Mouse (Mus musculus) monocyte, adult 5-6 weeks (primary cell): ENCODE results near the gene Ltb. TPM values are rescaled to one million over a fixed set of nuclear protein-coding genes. Genes with fewer than 3 reads are reported as not detected.

Experiments
- ATAC-seq: fragments of 153-309, 156-312 bp; replicated peaks from 2 replicates; pipeline ENCODE4 v1.8.0; 2017; ENCODE audit warnings: mild to moderate bottlenecking; ENCODE audit not compliant: low TSS enrichment, insufficient number of reproducible peaks, severe bottlenecking, poor library complexity, low FRiP score
- total RNA-seq: library from RNA; stranded (forward); fragments of 200-1000, 200-491, 200-594 nt; gene quantifications from 3 replicates; pipeline ENCODE4 v1.2.3, GENCODE M21; 2017

Gene Ltb
- total RNA-seq, 1 experiment from 2014 or later: 38.4 TPM

GRCm38 (mm10) chr17:35187959-35188610, 6.2 kb upstream of the Ltb start, which contains the start of gene Lst1:
TSS of gene Lst1 (minus strand) at chr17:35188439.
- peak; percentile 54 for ATAC-seq

- peak; percentile 52 for ATAC-seq
Measured at GRCm38 (mm10) chr17:35189186-35189585, 5.1 kb upstream of the Ltb start.

GRCm38 (mm10) chr17:35190096-35190495, 4.1 kb upstream of the Ltb start:
- peak; percentile 6; the same call in 1 of the 2 replicates for ATAC-seq

DNA sequence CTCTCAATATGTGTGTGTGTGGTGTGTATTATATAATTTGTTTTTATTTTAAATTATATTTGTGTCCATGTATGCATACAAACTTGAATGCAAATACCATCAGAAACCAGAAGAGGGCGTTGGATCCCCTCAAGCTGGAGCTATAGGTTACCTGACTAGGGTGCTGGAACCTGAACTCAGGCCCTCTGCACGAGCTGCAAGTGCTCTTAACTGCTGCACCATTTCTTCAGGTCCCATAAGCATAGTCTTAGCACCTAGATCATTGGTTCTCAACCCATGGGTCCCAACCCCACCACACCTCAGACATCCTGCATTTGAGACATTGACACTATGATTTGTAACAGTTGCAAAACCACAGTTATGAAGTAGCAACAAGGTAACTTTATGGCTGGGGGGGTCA, 2.5 kb upstream of the Ltb start:
- no peak for ATAC-seq

DNA sequence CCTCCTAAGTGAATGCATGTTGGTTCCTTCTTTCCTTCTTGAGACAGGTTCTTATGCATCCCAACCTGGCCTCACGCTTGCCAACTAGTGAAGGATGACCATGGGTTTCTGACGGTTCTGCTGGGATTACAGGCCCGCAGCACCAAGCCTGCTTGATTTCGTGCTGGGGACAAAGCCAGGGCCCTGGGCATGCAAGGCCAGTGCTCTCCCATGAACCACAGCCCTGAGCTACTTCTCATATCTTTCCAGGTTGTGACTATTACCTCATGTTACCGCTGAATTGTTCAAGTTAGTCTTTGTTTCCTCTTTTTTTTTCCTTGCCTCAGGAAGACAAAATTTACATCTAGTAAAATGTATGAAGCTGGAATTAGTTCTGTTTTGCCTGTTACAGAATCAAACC, 1.3 kb upstream of the Ltb start:
- peak; percentile 40 for ATAC-seq

DNA sequence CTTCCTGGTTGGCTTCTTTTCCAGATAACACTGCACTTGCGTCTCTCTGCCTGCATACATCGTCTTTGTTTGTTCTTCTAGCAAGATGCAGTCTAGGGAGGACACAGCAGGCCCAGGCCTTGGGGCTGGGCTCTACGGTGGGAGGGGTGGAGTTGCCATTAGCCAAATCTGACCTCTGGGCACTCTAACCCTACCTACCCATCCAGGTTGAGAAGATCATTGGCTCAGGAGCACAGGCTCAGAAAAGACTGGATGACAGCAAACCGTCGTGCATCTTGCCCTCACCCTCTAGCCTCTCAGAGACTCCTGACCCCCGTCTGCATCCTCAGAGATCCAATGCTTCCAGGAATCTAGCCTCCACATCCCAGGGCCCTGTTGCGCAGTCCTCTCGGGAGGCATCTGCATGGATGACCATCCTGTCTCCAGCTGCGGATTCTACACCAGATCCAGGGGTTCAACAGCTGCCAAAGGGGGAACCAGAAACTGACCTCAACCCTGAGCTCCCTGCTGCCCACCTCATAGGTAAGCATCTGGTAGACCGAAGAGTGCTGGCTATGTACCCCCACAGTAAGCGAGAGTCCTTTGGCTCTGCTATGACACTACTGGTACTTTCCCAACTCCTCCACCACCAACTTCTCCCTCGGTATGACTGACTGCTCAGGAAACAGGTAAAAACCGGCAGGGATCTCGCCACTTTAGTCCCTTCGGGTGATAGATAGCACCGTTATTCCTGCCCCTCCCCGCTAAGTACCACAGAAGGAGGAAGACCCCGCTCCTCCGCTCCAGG, 798 bp downstream of the Ltb start:
- peak; percentile 11 for ATAC-seq

GRCm38 (mm10) chr17:35195631-35196320, 1.5 kb downstream of the Ltb start:
- ATAC-seq: peak; percentile 60

DNA sequence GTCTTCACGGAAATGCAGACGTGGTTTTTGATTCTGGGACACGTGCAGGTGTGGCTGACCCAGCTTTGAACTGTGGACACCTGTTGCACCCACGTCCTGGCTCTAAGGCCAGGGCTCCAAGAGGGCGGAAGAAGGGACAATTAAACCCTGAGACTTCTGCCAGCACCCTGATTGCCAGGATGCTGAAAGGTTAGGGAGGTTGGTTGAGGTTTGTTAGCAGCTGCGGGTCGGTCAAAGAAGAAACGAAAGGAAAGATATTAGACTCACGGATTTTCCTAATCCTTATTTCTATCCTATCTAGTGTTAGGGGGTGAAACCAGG, 2.0 kb downstream of the Ltb start:
- no peak for ATAC-seq

DNA sequence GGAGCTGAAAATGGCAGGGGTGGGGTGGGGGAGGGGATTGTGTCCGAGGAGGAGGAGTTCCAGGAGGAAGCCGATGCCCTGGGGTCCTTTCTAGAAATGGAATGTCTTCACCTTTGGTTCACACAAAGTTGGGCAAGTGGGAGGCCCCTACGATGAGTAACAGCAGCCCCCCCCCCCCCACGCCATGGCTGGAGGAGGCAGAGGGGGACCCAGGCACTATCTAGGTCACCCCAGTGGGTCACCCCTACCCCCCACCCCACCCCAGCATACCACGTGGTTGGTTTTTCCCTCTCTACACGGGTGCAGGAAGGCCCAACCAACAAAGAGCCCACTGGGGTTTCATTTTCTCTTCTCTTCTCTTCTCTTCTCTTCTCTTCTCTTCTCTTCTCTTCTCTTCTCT, 2.9 kb downstream of the Ltb start:
- ATAC-seq: no peak

DNA sequence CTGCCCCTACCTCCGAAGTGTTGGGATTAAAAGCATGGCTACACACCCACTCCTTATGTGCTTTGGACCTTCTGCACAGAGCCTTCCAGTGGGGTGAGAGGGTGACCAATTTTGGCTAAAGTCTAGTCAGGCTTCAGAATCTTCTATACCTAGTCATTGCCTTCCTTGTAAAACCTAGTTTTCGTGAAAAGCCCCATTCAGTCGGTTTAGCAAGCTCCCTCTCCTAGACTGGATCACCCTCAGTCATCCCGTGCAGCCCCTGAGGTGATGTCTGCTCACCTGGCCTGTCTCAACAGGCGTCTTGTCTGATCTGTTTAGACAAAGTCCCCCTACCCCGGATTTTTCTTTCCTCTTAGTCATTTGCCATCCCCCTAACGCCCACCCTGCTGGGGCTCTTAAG, 3.8 kb downstream of the Ltb start:
- no peak for ATAC-seq

DNA sequence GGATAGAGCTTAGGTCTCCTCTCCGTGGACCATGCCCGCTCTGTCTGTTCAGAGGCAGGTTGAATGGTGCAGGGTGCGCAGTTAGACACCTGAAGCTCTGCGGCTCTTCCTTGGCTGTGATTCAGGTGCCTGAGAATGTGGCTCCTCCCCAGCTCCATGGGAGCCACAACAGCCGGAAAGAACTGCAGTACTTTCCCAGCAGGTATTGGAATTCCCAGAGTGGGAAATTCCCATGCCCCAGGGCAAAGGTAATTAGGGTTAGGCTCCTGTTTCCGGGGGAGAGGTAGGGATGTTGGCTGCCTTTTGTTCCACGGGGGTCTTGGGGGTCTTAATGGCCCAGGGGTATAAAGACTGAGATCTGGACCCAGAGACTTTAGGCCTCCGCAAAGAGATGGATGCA, 4.7 kb downstream of the Ltb start:
- no peak for ATAC-seq

DNA sequence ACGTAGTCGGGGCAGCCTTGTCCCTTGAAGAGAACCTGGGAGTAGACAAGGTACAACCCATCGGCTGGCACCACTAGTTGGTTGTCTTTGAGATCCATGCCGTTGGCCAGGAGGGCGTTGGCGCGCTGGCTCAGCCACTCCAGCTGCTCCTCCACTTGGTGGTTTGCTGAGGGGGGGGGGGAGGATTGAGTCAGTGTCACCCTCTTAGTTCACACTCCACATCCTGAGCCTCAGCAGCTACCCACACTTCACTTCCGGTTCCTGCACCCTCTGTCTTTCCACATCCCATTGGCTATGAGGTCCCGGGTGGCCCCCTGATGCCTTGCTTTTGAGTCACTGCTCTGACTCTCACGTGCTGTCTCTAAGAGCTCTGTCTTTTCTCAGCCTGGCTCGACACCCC, 6.2 kb downstream of the Ltb start:
- peak; percentile 85 for ATAC-seq

GRCm38 (mm10) chr17:35201128-35201527, 6.9 kb downstream of the Ltb start:
- no peak for ATAC-seq

DNA sequence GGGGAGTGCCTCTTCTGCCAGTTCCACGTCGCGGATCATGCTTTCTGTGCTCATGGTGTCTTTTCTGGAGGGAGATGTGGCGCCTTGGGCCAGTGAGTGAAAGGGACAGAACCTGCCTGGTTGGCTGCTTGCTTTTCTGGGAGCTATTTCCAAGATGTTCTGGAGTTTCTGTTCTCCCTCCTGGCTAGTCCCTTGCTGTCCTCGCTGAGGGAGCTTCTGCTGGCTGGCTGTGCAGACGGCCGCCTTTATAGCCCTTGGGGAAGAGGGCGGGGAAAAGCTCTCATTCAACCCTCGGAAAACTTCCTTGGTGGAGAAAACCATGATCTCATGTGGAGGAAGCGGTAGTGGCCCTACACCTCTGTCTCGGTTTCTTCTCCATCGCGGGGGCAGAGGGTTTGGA, 7.5 kb downstream of the Ltb start, which contains the start of gene Tnf:
Gene Tnf, minus strand, starts transcription at position 221 of the 400 bp plus-strand sequence.
- ATAC-seq: peak; percentile 62

- ATAC-seq: no peak
Measured at GRCm38 (mm10) chr17:35202442-35202841, 8.2 kb downstream of the Ltb start.

DNA sequence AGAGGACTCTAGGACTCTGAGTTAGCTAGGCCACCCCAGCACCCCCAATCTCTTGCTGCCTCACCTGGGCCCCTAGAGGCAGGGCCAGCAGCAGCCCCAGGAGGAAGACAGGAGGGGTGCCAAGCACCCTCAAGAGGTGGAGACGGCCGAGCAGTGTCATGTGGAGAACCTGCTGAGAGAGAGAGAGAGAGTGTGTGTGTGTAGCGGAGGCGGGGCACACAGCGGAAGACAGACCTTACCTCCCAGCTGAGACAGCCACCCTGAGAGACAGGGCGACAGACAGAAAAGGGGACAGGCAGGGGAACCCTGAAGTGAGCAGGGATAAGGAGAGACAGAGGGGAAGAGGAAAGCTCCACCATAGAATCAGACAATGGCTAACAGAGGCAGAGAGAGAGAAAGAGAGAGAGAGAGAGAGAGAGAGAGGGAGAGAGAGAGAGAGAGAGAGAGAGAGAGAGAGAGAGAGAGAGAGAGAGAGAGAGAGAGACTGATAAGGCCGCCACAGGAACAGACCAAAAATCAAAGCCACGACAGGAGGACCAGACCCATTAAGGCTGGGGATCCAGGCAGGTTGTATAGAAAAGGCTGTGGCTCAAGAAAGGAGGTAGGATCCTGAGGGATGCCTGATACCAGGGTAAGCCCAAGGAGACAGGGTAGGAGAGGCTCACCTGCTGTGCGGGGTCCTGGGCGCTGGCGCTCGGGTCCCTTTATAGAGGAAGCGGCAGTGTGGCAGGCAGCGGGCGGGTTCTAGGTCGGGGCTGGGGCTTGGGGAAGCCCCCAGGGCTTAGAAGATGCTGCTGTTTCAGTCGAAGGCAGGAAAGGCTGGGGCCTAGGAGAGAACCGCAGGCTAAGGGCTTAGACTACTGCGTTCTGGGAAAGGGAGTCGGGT, 10.5 kb downstream of the Ltb start, which contains the start of gene Lta:
Gene Lta, minus strand, starts transcription at position 858 of the 886 bp plus-strand sequence.
- ATAC-seq: no peak

DNA sequence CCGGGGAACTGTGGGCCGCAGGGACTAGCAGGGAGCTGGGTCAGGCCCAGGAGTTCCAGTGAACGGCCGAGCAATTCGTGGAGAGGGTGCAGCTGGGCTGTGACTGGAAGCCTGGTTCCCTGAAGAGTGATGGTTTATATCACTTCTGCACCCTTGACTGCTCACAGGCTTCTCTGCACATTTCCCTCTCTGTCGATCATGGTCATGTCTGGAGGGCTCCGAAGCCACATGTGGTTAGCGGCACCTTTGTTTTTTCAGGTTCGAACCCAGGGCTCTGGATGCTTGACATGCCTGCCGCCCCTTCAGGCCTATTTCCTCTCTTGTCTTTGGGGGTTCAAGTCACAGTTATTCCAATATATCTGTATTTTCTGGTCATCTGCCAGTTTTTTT, 11.1 kb downstream of the Ltb start:
- no peak for ATAC-seq

GRCm38 (mm10) chr17:35209785-35210535, 15.7 kb downstream of the Ltb start:
- ATAC-seq: peak; percentile 95
